Mouse (Mus musculus): ENCODE data around the gene Ugt1a5. TPM values are rescaled to one million over a fixed set of nuclear protein-coding genes. Genes with fewer than 3 reads are reported as not detected.
"Not testable (repeated sequence)": the region's sequence is repeated elsewhere in the genome, so short reads cannot be mapped to it uniquely, and the experiment has no call there.

Gene Ugt1a5
- polyA plus RNA-seq, 1 experiment from 2014 or later = not detected

- H3K27ac ChIP-seq = not testable (repeated sequence)
Observed at GRCm38 (mm10) chr1:88140492-88140891, 25.3 kb upstream of the Ugt1a5 start.

GRCm38 (mm10) chr1:88143966-88144675, 21.7 kb upstream of the Ugt1a5 start:
- H3K36me3 ChIP-seq; H3K9ac ChIP-seq; H3K4me1 ChIP-seq; H3K4me3 ChIP-seq; H3K27me3 ChIP-seq; H3K4me2 ChIP-seq (replicated peaks); H3K27ac ChIP-seq; ATAC-seq (ENCODE audit: insufficient number of reproducible peaks, insufficient read depth, low FRiP score, low TSS enrichment); H3K9me3 ChIP-seq: not testable (repeated sequence)
- 3% methylated on average over 5 of the region's 5 CpGs for WGBS

More at GRCm38 (mm10) chr1:88140492-88140891, 25.3 kb upstream of the Ugt1a5 start:
- not testable (repeated sequence) for ATAC-seq (ENCODE audit: insufficient number of reproducible peaks, insufficient read depth, low FRiP score, low TSS enrichment); H3K27me3 ChIP-seq; H3K9me3 ChIP-seq; H3K4me3 ChIP-seq; H3K36me3 ChIP-seq; H3K4me2 ChIP-seq (replicated peaks); H3K9ac ChIP-seq; H3K4me1 ChIP-seq
- 61% methylated on average over 1 of the region's 1 CpGs for WGBS

GRCm38 (mm10) chr1:88145278-88145677, 20.5 kb upstream of the Ugt1a5 start:
- 58% methylated on average over 2 of the region's 2 CpGs for WGBS

GRCm38 (mm10) chr1:88150133-88150532, 15.7 kb upstream of the Ugt1a5 start:
- H3K27ac ChIP-seq; H3K36me3 ChIP-seq; H3K4me2 ChIP-seq (replicated peaks); H3K27me3 ChIP-seq; H3K4me3 ChIP-seq; ATAC-seq (ENCODE audit: insufficient number of reproducible peaks, insufficient read depth, low FRiP score, low TSS enrichment); H3K4me1 ChIP-seq; H3K9ac ChIP-seq; H3K9me3 ChIP-seq: not testable (repeated sequence)
- 83% methylated on average over 2 of the region's 2 CpGs for WGBS

More at GRCm38 (mm10) chr1:88145278-88145677, 20.5 kb upstream of the Ugt1a5 start:
- not testable (repeated sequence) for H3K9ac ChIP-seq; H3K9me3 ChIP-seq; H3K27ac ChIP-seq; H3K4me3 ChIP-seq; H3K27me3 ChIP-seq; H3K4me2 ChIP-seq (replicated peaks); H3K4me1 ChIP-seq; ATAC-seq (ENCODE audit: insufficient number of reproducible peaks, insufficient read depth, low FRiP score, low TSS enrichment); H3K36me3 ChIP-seq

GRCm38 (mm10) chr1:88158430-88158829, 7.4 kb upstream of the Ugt1a5 start:
- Histone ChIP-seq H3K9ac (no peak overlapping the region), H3K4me3 (no peak overlapping the region), H3K36me3 (no peaks in the 10 kb centered on the region), H3K9me3 (no peaks in the 10 kb centered on the region), H3K4me2 (replicated peaks) (no peak overlapping the region), H3K27ac (no peak overlapping the region), H3K4me1 (no peaks in the 10 kb centered on the region), H3K27me3 (no peaks in the 10 kb centered on the region)
- ATAC-seq (ENCODE audit: insufficient number of reproducible peaks, insufficient read depth, low FRiP score, low TSS enrichment) = no peak
- WGBS = 74% methylated on average over 2 of the region's 2 CpGs

GRCm38 (mm10) chr1:88172190-88172589, 6.4 kb downstream of the Ugt1a5 start:
- not testable (repeated sequence) for H3K4me2 ChIP-seq (replicated peaks); H3K36me3 ChIP-seq; H3K27ac ChIP-seq; H3K9me3 ChIP-seq; H3K9ac ChIP-seq; H3K27me3 ChIP-seq; H3K4me3 ChIP-seq; H3K4me1 ChIP-seq; ATAC-seq (ENCODE audit: insufficient number of reproducible peaks, insufficient read depth, low FRiP score, low TSS enrichment)
- WGBS = 78% methylated on average over 7 of the region's 7 CpGs

- Histone ChIP-seq H3K4me3 (no peak overlapping the region), H3K27ac (no peak overlapping the region), H3K4me1 (no peaks in the 10 kb centered on the region), H3K27me3 (no peaks in the 10 kb centered on the region), H3K9ac (no peak overlapping the region), H3K36me3 (no peaks in the 10 kb centered on the region), H3K4me2 (replicated peaks) (no peak overlapping the region), H3K9me3 (peaks cover 6% of the 10 kb centered on the region; the same call in 1 of the 2 replicates)
- ATAC-seq (ENCODE audit: insufficient number of reproducible peaks, insufficient read depth, low FRiP score, low TSS enrichment) = no peak
- WGBS = 92% methylated on average over 1 of the region's 1 CpGs
Observed at GRCm38 (mm10) chr1:88179657-88180056, 13.8 kb downstream of the Ugt1a5 start.

GRCm38 (mm10) chr1:88186325-88186935, 20.6 kb downstream of the Ugt1a5 start:
- H3K27me3 ChIP-seq = no peaks in the 10 kb centered on the region
- no peaks in the 10 kb centered on the region for H3K4me1 ChIP-seq
- H3K27ac ChIP-seq = no peak overlapping the region
- no peak overlapping the region for H3K4me2 ChIP-seq (replicated peaks)
- no peaks in the 10 kb centered on the region for H3K9me3 ChIP-seq
- H3K9ac ChIP-seq = no peak overlapping the region
- no peaks in the 10 kb centered on the region for H3K36me3 ChIP-seq
- no peak overlapping the region for H3K4me3 ChIP-seq
- ATAC-seq (ENCODE audit: insufficient number of reproducible peaks, insufficient read depth, low FRiP score, low TSS enrichment) = no peak
- 87% methylated on average over 5 of the region's 5 CpGs for WGBS

GRCm38 (mm10) chr1:88192136-88192535, 26.3 kb downstream of the Ugt1a5 start:
- H3K36me3 ChIP-seq = no peaks in the 10 kb centered on the region
- H3K27ac ChIP-seq = no peak overlapping the region
- 68% methylated on average over 3 of the region's 3 CpGs for WGBS
- H3K4me2 ChIP-seq (replicated peaks) = no peak overlapping the region
- ATAC-seq (ENCODE audit: insufficient number of reproducible peaks, insufficient read depth, low FRiP score, low TSS enrichment) = no peak
- no peak overlapping the region for H3K4me3 ChIP-seq
- no peak overlapping the region for H3K9ac ChIP-seq
- no peaks in the 10 kb centered on the region for H3K27me3 ChIP-seq
- H3K4me1 ChIP-seq = no peaks in the 10 kb centered on the region
- no peaks in the 10 kb centered on the region for H3K9me3 ChIP-seq

- ATAC-seq (ENCODE audit: insufficient number of reproducible peaks, insufficient read depth, low FRiP score, low TSS enrichment) = no peak
- Histone ChIP-seq H3K27me3 (no peaks in the 10 kb centered on the region), H3K4me3 (no peak overlapping the region), H3K36me3 (no peaks in the 10 kb centered on the region), H3K9me3 (no peaks in the 10 kb centered on the region), H3K27ac (no peak overlapping the region), H3K4me1 (no peaks in the 10 kb centered on the region), H3K4me2 (replicated peaks) (no peak overlapping the region), H3K9ac (no peak overlapping the region)
- 94% methylated on average over 1 of the region's 1 CpGs for whole genome bisulfite sequencing
Observed at GRCm38 (mm10) chr1:88195687-88196086, 29.9 kb downstream of the Ugt1a5 start.

- no peak overlapping the region for H3K27ac ChIP-seq
- ATAC-seq (ENCODE audit: insufficient number of reproducible peaks, insufficient read depth, low FRiP score, low TSS enrichment) = no peak
- no peak overlapping the region for H3K4me2 ChIP-seq (replicated peaks)
- no peak overlapping the region for H3K4me3 ChIP-seq
- H3K36me3 ChIP-seq = no peaks in the 10 kb centered on the region
- no peaks in the 10 kb centered on the region for H3K27me3 ChIP-seq
- no peaks in the 10 kb centered on the region for H3K9me3 ChIP-seq
- H3K4me1 ChIP-seq = no peaks in the 10 kb centered on the region
- 81% methylated on average over 3 of the region's 3 CpGs for WGBS
- no peak overlapping the region for H3K9ac ChIP-seq
Observed at GRCm38 (mm10) chr1:88197443-88197842, 31.6 kb downstream of the Ugt1a5 start.

- no peak overlapping the region for H3K9ac ChIP-seq
- no peak overlapping the region for H3K27ac ChIP-seq
- no peak overlapping the region for H3K4me3 ChIP-seq
- ATAC-seq (ENCODE audit: insufficient number of reproducible peaks, insufficient read depth, low FRiP score, low TSS enrichment) = no peak
- 74% methylated on average over 2 of the region's 2 CpGs for WGBS
- peaks cover 11% of the 10 kb centered on the region; the same call in 1 of the 2 replicates for H3K9me3 ChIP-seq
- H3K4me2 ChIP-seq (replicated peaks) = no peak overlapping the region
- peaks cover 2% of the 10 kb centered on the region; the same call in 1 of the 2 replicates for H3K4me1 ChIP-seq
- H3K36me3 ChIP-seq = no peaks in the 10 kb centered on the region
- no peaks in the 10 kb centered on the region for H3K27me3 ChIP-seq
Observed at GRCm38 (mm10) chr1:88199996-88200395, 34.2 kb downstream of the Ugt1a5 start.

All from embryonic facial prominence, embryonic 12.5 days (tissue).